Comparison of ENCODE assay signal across 22 mouse cellular contexts in genomic region chr11:46246393-46246792, GRCm38 (mm10). TPM values are rescaled to one million over a fixed set of nuclear protein-coding genes. Genes with fewer than 3 reads are reported as not detected.
"Had no signal": no experiment of that assay in that cellular context is flagged by ENCODE, and none has a peak within 500 bp of the region (broad histone marks: within the 10 kb centered on the region; RNA-seq: fewer than 3 reads in every experiment).

No protein-coding gene starts in this region.

- H3K9ac ChIP-seq: limb, embryonic 13.5 days; liver, embryonic 12.5 days; liver, embryonic 15.5 days; midbrain, embryonic 13.5 days had no signal

- H3K27me3 ChIP-seq: limb, embryonic 13.5 days; liver, embryonic 12.5 days; liver, embryonic 15.5 days; megakaryocyte, embryonic 14.5 days; midbrain, embryonic 13.5 days had no signal

- H3K27ac ChIP-seq: kidney, postnatal 0 days; limb, embryonic 10.5 days; limb, embryonic 13.5 days; liver, embryonic 12.5 days; liver, embryonic 15.5 days; midbrain, embryonic 10.5 days; midbrain, embryonic 13.5 days; stomach, postnatal 0 days had no signal

- H3K4me3 ChIP-seq: limb, embryonic 10.5 days; limb, embryonic 13.5 days; liver, embryonic 12.5 days; liver, embryonic 15.5 days; megakaryocyte, embryonic 14.5 days; midbrain, embryonic 10.5 days; midbrain, embryonic 13.5 days; myocyte had no signal

- DNase-seq: liver; lung, adult 2 months; right cerebral cortex, postnatal 14 days; right cerebral cortex, postnatal 4 days; thymus, adult 2 months; thymus, postnatal 14 days; thymus, postnatal 4 days had no signal

- ATAC-seq: intestine, postnatal 0 days; liver, embryonic 12.5 days; midbrain, embryonic 13.5 days; midbrain, embryonic 16.5 days had no signal

- H3K4me2 ChIP-seq: limb, embryonic 13.5 days; liver, embryonic 12.5 days; liver, embryonic 15.5 days; midbrain, embryonic 13.5 days had no signal

- H3K9me3 ChIP-seq: limb, embryonic 10.5 days; limb, embryonic 13.5 days; liver, embryonic 12.5 days; liver, embryonic 15.5 days; megakaryocyte, embryonic 14.5 days; midbrain, embryonic 10.5 days; midbrain, embryonic 13.5 days had no signal

- H3K4me1 ChIP-seq: limb, embryonic 10.5 days; limb, embryonic 13.5 days; midbrain, embryonic 10.5 days; midbrain, embryonic 13.5 days had no signal

- H3K36me3 ChIP-seq: liver, embryonic 12.5 days had no signal

RNA-seq across cellular contexts. Expression of gene Fndc9, which starts 11.1 kb away (rescaled TPM):
- total RNA-seq: monocyte, adult 5-6 weeks had no signal
- polyA plus RNA-seq: kidney, adult 2 months; kidney, embryonic 14.5 days; liver, embryonic 12.5 days had no signal
